Mouse (Mus musculus) MEL (cell line): Measurements from ENCODE around the gene Strbp.

Source experiments
- MAZ ChIP-seq: IDR thresholded peaks from 2 replicates; pipeline ENCODE4 v1.6.1; 2012; ENCODE audit warnings: low read depth, mild to moderate bottlenecking, inconsistent platforms, low read length, improper control_type of control experiment
- TCF12 ChIP-seq: IDR thresholded peaks from 2 replicates; pipeline ENCODE4 v1.6.1; 2014; ENCODE audit warnings: low read depth, mild to moderate bottlenecking, inconsistent platforms, low read length, improper control_type of control experiment, moderate library complexity

DNA sequence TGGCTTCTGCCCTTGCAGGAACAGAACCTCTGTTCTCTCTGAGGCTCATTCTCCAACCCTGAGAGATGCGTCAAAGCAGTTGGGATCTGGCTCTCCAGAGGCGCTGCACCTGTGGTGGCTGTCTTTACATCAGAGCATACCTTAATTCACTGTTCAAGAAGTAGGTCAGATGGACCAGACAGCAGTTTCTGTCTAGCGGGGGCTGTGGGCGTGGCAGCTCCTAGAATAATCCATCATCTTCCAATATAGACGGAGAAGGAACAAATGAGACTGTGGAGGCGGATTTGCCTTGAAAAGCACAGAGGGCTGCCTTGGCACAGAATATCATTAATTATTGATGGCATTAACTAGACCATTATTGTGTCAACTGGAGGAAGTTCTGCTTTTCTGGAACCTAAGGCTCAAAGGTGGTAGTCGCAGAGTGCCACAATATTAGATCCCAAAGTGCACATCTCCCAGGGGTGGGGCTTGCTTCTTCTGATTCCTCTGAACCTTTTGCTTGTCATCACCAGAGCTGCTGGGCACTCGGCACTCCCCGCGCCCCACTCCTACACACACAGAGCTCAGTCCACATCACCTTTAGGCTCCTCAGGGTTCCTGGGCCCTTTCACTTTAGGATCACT lies 41.2 kb upstream of the Strbp start:
- TF ChIP-seq TCF12: no peak
- no peak for TF ChIP-seq MAZ
